Mouse (Mus musculus) c-Kit-positive CD71-positive TER-119-positive erythroid progenitor cells, embryonic 14.5 days (primary cell): Measurements from ENCODE around the gene Thnsl1.
A peak's percentile ranks its signal among the peaks of the same experiment; 100 is the strongest.
"Not testable (repeated sequence)": the region's sequence is repeated elsewhere in the genome, so short reads cannot be mapped to it uniquely, and the experiment has no call there.

Experiments used
- DNase-seq: peaks from one replicate; pipeline ENCODE4 v3.0.0-alpha.2; 2013; ENCODE audit warnings: low spot score

The Thnsl1 gene

DNA sequence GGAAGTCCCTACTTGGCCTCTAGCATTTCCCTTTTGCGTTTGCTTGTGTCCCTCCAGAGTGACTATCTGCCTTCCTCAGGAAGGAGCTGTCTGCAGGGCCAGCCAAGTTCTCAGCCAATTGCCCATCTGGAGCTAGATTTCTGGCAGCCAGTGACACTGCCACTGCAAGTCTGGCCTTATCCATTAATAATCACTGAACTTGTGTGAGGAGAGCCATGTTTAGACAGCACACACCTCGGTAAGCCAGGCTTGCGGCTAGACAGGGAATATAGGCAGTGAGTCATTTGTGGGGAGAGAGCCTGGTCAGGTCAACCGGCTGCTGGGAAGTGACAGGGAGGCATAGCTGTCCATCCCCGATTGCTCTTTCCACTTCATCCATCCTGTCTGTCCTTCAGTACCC is 31.3 kb downstream of the Thnsl1 start:
- DNase-seq, result no peak

DNA sequence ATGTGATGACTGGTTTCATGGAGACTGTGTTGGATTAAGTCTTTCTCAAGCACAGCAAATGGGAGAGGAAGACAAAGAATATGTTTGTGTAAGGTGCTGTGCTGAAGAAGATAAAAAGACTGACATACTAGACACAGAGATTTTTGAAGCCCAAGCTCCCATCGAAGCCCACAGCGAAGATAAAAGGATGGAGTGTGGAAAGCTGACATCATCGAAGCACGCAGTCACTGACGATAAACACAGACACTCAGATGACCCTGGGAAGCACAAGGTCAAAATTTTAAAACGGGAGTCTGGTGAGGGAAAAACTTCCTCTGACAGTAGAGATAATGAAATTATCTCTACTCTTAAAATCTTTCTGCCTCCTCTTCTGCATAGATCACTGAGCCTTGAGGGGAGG is 38.6 kb downstream of the Thnsl1 start:
- DNase-seq, result not testable (repeated sequence)

DNA sequence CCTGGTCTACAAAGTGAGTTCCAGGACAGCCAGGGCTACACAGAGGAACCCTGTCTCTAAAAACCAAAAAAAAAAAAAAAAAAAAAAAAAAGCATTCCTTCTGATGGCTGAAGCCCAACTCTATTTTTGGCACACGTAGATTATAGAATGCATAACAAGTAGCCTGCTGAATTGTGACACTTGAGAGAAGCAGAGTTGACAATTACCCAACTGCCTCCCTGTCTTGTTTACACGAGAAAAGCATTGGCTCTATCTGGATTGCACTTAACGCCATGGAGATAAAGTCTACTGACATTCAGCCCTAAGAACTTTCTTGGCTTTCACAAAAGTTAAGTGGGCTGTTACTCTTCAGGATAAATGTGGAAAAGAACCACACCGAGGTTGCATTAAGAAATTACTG is 39.5 kb downstream of the Thnsl1 start:
- DNase-seq, result no peak

DNA sequence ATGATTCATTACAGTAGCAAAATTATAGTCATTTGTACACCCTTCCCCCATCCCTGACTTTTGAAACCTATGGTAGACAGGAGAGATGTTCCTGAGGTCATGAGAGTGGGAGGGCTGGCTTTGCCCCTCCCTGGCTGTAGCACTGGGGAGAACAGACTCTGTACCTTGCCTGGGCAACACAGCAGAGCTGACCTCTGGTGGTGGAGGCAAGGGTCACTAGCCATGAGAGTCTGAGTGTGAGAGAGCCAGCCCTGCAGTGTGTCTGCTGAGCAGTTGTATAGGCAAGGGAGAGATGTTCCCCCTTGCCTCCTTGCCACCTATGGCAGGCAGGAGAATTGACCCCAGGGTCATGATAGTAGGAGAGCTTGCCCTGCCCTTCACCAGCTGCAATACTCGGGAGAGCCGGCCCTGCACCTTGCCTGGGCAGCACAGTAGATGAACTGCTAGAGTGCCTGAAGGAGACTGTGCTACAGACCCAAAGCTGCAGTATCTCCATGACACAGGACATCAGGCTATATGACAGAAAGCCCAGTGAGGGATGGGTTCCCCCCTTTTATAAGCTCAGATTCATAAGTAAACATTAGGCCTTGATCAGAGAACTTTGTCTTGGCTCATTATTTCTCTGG is 40.1 kb downstream of the Thnsl1 start:
- no peak for DNase-seq

DNA sequence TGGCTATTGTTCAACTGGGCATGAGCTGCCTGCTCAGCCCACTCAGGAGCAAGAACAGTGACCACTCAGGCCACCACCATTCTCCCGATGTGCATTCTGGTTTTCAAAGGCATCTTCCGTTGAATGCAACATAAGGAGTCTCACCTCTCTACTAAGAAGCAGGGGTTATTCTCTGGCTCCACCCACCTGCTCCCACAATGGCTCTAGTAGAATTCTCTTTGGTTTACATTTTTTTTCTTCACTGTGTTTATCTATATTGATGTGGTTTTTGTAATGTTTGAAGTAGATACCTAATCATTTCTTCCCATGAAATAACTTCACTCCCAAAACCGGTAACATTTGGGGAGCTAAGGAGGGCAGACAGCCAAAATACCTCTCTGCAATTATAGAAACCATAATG is 48.1 kb downstream of the Thnsl1 start:
- DNase-seq, result no peak

DNA sequence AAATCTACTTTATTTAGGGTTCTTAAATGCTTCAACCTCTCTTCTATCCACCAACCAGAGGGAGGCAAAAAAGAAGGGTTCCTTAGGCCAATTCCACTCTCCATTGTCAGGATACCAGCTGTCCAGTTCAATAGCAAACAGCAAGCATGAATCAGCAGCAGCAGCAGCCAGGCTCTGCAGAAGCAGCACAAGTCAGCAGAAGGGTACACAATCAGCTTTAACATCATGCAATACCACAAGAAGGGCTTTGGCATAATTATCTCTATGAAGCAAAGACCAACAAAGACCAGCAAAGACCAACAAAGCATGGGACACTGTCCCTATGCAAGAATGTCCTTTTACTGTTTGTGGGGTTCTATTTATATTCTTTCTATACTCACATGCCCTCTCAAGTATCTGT is 48.8 kb downstream of the Thnsl1 start:
- no peak for DNase-seq

DNA sequence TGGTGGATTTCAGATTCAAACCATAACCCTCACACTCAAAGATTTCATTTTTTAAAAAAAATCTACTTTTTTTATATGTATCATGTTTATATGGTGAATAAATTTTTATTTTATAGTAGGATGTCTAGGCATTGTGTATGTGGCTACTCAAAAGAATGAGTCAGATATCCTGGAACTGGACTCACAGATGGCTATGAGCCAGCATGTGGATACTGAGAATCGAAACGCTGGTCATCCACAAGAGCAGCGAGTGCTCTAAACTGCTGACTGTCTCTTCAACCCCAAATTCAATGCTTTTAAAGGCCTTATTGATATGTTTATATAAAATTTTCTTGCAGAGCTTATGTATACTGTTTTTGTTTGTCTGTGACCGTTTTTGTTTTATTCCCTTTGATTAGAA is 52.8 kb downstream of the Thnsl1 start:
- DNase-seq, result no peak

DNA sequence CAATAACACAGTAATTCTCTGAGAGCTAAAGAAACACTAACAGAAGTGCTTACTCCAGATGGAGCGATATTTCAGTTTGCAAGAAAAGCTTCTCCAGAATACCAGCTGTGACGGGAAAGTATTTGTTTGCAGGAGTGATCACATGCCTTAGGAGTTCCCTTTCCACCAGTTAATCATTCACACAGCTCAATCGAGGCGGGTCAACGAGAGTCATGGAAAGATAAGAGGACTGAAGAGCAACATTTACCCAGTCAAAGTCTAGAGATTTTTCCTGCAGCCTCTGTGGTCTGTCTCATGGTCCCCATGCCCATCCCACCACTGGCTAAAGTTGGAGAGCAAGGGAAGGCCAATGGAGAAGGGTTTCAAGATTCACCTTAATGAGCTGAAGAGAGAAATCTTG is 53.6 kb downstream of the Thnsl1 start:
- no peak for DNase-seq

DNA sequence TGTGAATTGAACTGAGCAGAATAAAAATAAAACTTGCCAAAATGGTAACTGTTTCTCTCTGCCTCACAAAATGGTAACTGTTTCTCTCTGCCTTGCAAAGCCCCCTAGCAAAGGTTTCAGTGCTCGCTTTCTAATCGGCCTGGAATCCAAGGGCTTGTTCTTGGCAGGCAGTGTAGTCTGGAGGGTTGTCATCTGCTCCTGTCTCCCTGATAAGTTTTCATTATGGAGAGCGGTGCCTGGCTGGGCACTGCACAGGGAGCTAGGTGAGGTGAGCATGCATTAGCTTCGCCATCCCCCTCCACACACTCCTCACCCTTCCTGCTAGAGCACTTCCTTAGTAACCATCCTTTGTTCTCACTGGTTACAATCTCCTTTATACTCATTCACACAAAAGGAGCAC is 54.5 kb downstream of the Thnsl1 start:
- no peak for DNase-seq

DNA sequence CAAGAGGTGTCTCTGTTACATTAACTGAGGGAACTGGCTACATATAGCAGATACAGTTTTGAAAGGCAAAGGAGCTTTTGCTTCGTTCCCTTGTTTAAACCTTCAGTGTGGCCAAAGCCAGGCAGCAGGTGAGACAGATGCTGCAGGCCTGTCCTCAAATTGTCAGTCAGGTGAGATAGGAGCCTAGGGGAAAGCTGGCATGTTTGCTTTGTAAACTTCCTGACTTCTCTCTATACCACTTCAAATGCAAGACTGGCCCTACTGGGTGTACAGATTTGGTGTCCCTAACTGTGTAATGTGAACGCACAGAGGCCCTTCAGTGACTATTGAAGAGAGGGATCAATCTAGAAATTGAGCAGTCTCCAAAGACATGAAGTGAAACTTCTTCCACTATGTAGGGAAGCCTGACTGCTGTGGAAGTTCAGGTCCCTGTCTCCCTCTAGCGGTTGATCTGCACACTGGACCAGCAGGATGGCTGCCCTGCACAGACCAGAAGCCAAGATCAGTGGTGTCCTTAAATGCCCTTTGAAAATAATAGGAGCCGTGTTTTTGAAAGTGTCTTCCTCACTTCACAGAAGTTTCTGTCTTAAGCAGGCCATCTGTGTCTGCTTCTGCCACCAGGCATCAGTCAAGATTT is 56.0 kb downstream of the Thnsl1 start:
- DNase-seq, result peak; percentile 37

DNA sequence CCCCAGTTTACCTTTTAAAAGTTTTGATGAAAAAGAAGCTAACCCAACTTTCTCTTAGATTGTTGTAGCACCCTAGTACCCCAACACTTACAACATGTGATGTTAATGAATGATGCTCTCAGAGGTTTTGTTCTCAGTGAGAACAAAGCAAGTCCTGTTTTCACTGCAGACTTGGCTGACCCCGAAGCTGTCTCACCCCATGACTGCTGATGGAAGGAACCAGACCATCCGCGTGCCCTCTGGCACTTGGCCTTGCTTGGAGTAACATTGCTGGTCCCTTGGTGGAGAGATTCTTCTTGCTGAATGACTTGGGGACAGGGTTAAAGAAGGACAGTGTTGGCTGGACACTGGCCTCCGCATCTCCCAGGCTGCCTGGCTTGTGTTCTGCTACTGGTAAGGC is 58.5 kb downstream of the Thnsl1 start:
- no peak for DNase-seq
